Mouse (Mus musculus): ENCODE results near the gene Akr1a1. TPM values are rescaled to one million over a fixed set of nuclear protein-coding genes. Genes with fewer than 3 reads are reported as not detected.

The Akr1a1 gene
- total RNA-seq, 1 experiment from 2014 or later, result 416 TPM

- peak; percentile 96 for ATAC-seq (replicated peaks; ENCODE audit: low read depth, poor library complexity, severe bottlenecking)
Measured at GRCm38 (mm10) chr4:116596978-116597881, 54.2 kb downstream of the Akr1a1 start.

- no peak for ATAC-seq (replicated peaks; ENCODE audit: low read depth, poor library complexity, severe bottlenecking)
Measured at GRCm38 (mm10) chr4:116596379-116596778, 55.1 kb downstream of the Akr1a1 start, which contains the start of gene Ccdc17. Gene Ccdc17 (plus strand): TSS chr4:116596654.

- no peak for ATAC-seq (replicated peaks; ENCODE audit: low read depth, poor library complexity, severe bottlenecking)
Measured at GRCm38 (mm10) chr4:116595793-116596192, 55.7 kb downstream of the Akr1a1 start.

Other genes with a start within 250 kb of the Akr1a1 start
- 9.2 and 17.7 TPM in 2 replicates for gene Mast2, start 187.5 kb downstream of the Akr1a1 start, total RNA-seq (2017)
- 18.3 and 23.0 TPM in 2 replicates for gene Ipp, start 144.1 kb downstream of the Akr1a1 start, total RNA-seq (2017)
- 8.7 and 16.0 TPM in 2 replicates for gene Tmem69, start 95.7 kb downstream of the Akr1a1 start, total RNA-seq (2017)
- gene Gpbp1l1, start 94.0 kb downstream of the Akr1a1 start, total RNA-seq (2017), result 123 and 150 TPM in 2 replicates
- 1.6 and 5.6 TPM in 2 replicates for gene Ccdc17, start 55.0 kb downstream of the Akr1a1 start, total RNA-seq (2017)
- gene Nasp, start 23.7 kb downstream of the Akr1a1 start, total RNA-seq (2017), result 465 and 496 TPM in 2 replicates
- 266 and 285 TPM in 2 replicates for gene Prdx1, start 33.9 kb upstream of the Akr1a1 start, total RNA-seq (2017)
- 22.7 and 24.9 TPM in 2 replicates for gene Mmachc, start 56.7 kb upstream of the Akr1a1 start, total RNA-seq (2017)
- 12.3 and 35.8 TPM in 2 replicates for gene Ccdc163, start 56.8 kb upstream of the Akr1a1 start, total RNA-seq (2017)
- gene Tesk2, start 69.3 kb upstream of the Akr1a1 start, total RNA-seq (2017), result 1.8 and 4.9 TPM in 2 replicates
- gene Toe1, start 156.0 kb upstream of the Akr1a1 start, total RNA-seq (2017), result 31.4 and 38.1 TPM in 2 replicates
- gene Mutyh, start 156.0 kb upstream of the Akr1a1 start, total RNA-seq (2017), result 2.1 and 2.9 TPM in 2 replicates
- 0.39 and 0.41 TPM in 2 replicates for gene Hpdl, start 170.0 kb upstream of the Akr1a1 start, total RNA-seq (2017)
- gene Zswim5, start 225.7 kb upstream of the Akr1a1 start, total RNA-seq (2017), result 0.09 and 0.39 TPM in 2 replicates

All from common myeloid progenitor, adult 5-6 weeks (primary cell).